Mouse (Mus musculus): ENCODE results near the gene Galnt15.

The Galnt15 gene

GRCm38 (mm10) chr14:32028681-32029091 is at the start of gene Galnt15:
Gene Galnt15, plus strand, starts transcription at chr14:32028989.
- no peak for DNase-seq (ENCODE audit: low spot score in 2 of 2)

GRCm38 (mm10) chr14:31994021-31994420 is 34.8 kb upstream of the Galnt15 start:
- DNase-seq (ENCODE audit: low spot score in 2 of 2) = no peak

GRCm38 (mm10) chr14:32000941-32001340 is 27.8 kb upstream of the Galnt15 start:
- DNase-seq (ENCODE audit: low spot score in 2 of 2) = no peak

GRCm38 (mm10) chr14:32002502-32003338 is 26.1 kb upstream of the Galnt15 start:
- DNase-seq (ENCODE audit: low spot score in 2 of 2) = peak; percentile 49 to 51

- peak in 1 of 2 experiments; percentile 26 for DNase-seq (ENCODE audit: low spot score in 2 of 2)
These were observed 24.7 kb upstream of the Galnt15 start for GRCm38 (mm10) chr14:32003904-32004596.

GRCm38 (mm10) chr14:32005673-32006261 is 23.0 kb upstream of the Galnt15 start:
- no peak for DNase-seq (ENCODE audit: low spot score in 2 of 2)

GRCm38 (mm10) chr14:32007654-32008335 is 21.0 kb upstream of the Galnt15 start:
- DNase-seq (ENCODE audit: low spot score in 2 of 2) = no peak

- no peak for DNase-seq (ENCODE audit: low spot score in 2 of 2)
These were observed 19.1 kb upstream of the Galnt15 start for GRCm38 (mm10) chr14:32009715-32010114.

- DNase-seq (ENCODE audit: low spot score in 2 of 2) = no peak
These were observed 17.1 kb upstream of the Galnt15 start for GRCm38 (mm10) chr14:32011547-32012304.

GRCm38 (mm10) chr14:32015131-32015770 is 13.5 kb upstream of the Galnt15 start:
- DNase-seq (ENCODE audit: low spot score in 2 of 2) = no peak

- DNase-seq (ENCODE audit: low spot score in 2 of 2) = no peak
These were observed 12.3 kb upstream of the Galnt15 start for GRCm38 (mm10) chr14:32016466-32016865.

- peak; percentile 73 to 79 for DNase-seq (ENCODE audit: low spot score in 2 of 2)
These were observed 11.9 kb upstream of the Galnt15 start for GRCm38 (mm10) chr14:32016921-32017320.

- no peak for DNase-seq (ENCODE audit: low spot score in 2 of 2)
These were observed 11.3 kb upstream of the Galnt15 start for GRCm38 (mm10) chr14:32017448-32017847.

- DNase-seq (ENCODE audit: low spot score in 2 of 2) = no peak
These were observed 9.7 kb upstream of the Galnt15 start for GRCm38 (mm10) chr14:32019091-32019490.

- DNase-seq (ENCODE audit: low spot score in 2 of 2) = peak; percentile 36 to 72
These were observed 6.8 kb upstream of the Galnt15 start for GRCm38 (mm10) chr14:32021967-32022366.

GRCm38 (mm10) chr14:32022450-32022849 is 6.3 kb upstream of the Galnt15 start:
- no peak for DNase-seq (ENCODE audit: low spot score in 2 of 2)

GRCm38 (mm10) chr14:32023891-32024290 is 4.9 kb upstream of the Galnt15 start:
- no peak for DNase-seq (ENCODE audit: low spot score in 2 of 2)

- DNase-seq (ENCODE audit: low spot score in 2 of 2) = no peak
These were observed 1.6 kb upstream of the Galnt15 start for GRCm38 (mm10) chr14:32027218-32027617.

GRCm38 (mm10) chr14:32029411-32029992 is 713 bp downstream of the Galnt15 start:
- DNase-seq (ENCODE audit: low spot score in 2 of 2) = no peak

- DNase-seq (ENCODE audit: low spot score in 2 of 2) = no peak
These were observed 1.3 kb downstream of the Galnt15 start for GRCm38 (mm10) chr14:32030073-32030472.
